Mouse (Mus musculus): Measurements from ENCODE around the gene Ifnar1. TPM values are rescaled to one million over a fixed set of nuclear protein-coding genes. Genes with fewer than 3 reads are reported as not detected.
A peak's percentile ranks its signal among the peaks of the same experiment; 100 is the strongest.

Gene Ifnar1
- polyA plus RNA-seq, 1 experiment from 2014 or later, result 63.0 TPM

DNA sequence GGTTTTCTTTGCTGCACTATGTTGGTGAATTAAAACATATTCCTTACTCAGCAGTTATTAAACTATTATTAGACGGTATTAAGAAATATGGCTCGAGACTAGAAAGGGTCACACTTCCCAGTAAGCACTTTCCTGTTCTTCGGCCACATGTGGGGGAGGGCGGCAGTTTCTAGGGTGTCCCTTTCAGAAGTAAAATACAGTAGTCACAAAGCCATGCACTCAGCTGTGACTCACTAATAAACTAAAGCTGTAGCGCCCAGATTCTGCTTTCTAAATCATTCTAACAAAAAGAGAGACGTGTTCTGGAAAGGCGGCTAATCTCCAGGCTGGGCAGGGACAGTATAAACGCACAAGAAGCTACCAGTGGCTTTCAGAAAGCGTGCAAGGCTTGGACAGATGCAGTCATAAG, 23.3 kb upstream of the Ifnar1 start:
- Histone ChIP-seq H3K27me3 (no peaks in the 10 kb centered on the region), H3K9me3 (no peaks in the 10 kb centered on the region), H3K27ac (no peak overlapping the region), H3K4me1 (peaks cover 16% of the 10 kb centered on the region), H3K36me3 (no peaks in the 10 kb centered on the region), H3K4me2 (no peak overlapping the region), H3K9ac (no peak overlapping the region), H3K4me3 (no peak overlapping the region)
- no peak for ATAC-seq (ENCODE audit: insufficient number of reproducible peaks, insufficient read depth, low FRiP score, low TSS enrichment, low read depth)
- 59% methylated on average over 9 of the region's 9 CpGs for WGBS

DNA sequence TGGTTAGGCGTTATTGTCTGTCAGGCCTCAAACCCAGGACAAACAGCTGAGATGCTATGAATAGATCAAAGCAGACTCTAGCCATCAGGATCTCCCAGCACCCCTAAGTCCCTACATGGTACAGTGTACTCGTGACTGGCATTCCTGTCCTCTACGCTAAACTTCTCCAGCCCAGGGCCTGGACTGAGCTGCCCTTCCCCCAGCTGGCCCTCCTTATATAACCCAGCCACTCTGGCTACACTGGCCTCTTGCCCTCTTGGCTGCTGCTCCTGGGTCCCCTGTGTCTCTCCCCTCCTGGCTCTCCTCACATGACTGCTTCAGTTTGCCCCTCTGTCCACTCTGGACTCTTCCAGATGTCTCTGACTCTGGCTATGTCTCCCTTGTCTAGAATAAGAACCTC, 22.4 kb upstream of the Ifnar1 start:
- H3K4me3 ChIP-seq, result no peak overlapping the region
- no peak overlapping the region for H3K9ac ChIP-seq
- H3K9me3 ChIP-seq, result no peaks in the 10 kb centered on the region
- H3K27ac ChIP-seq, result no peak overlapping the region
- H3K27me3 ChIP-seq, result no peaks in the 10 kb centered on the region
- no peaks in the 10 kb centered on the region for H3K36me3 ChIP-seq
- H3K4me1 ChIP-seq, result peaks cover 16% of the 10 kb centered on the region
- no peak for ATAC-seq (ENCODE audit: insufficient number of reproducible peaks, insufficient read depth, low FRiP score, low TSS enrichment, low read depth)
- H3K4me2 ChIP-seq, result no peak overlapping the region
- 69% methylated on average over 3 of the region's 3 CpGs for WGBS

DNA sequence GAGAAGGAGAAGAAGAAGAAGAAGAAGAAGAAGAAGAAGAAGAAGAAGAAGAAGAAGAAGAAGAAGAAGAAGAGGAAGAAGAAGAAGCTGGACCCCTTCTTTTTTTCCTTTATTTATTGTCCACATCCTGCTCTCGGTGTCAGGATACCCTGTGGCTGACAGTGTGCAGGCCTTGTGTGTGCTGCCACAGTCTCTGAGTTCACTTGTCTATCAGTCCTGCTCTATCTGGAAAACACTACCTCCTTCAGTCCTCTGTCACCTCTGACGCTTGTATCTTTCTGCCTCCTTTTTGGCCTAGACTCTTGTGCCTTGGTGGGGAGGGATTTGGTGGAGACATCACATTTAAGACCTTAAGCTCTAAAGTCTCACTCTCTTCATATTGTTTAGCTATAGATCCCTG, 21.6 kb upstream of the Ifnar1 start:
- Histone ChIP-seq H3K4me2 (no peak overlapping the region), H3K4me3 (no peak overlapping the region), H3K27ac (no peak overlapping the region), H3K9ac (no peak overlapping the region), H3K9me3 (no peaks in the 10 kb centered on the region), H3K4me1 (peaks cover 16% of the 10 kb centered on the region), H3K36me3 (no peaks in the 10 kb centered on the region), H3K27me3 (no peaks in the 10 kb centered on the region)
- WGBS, result 92% methylated on average over 2 of the region's 2 CpGs
- no peak for ATAC-seq (ENCODE audit: insufficient number of reproducible peaks, insufficient read depth, low FRiP score, low TSS enrichment, low read depth)

DNA sequence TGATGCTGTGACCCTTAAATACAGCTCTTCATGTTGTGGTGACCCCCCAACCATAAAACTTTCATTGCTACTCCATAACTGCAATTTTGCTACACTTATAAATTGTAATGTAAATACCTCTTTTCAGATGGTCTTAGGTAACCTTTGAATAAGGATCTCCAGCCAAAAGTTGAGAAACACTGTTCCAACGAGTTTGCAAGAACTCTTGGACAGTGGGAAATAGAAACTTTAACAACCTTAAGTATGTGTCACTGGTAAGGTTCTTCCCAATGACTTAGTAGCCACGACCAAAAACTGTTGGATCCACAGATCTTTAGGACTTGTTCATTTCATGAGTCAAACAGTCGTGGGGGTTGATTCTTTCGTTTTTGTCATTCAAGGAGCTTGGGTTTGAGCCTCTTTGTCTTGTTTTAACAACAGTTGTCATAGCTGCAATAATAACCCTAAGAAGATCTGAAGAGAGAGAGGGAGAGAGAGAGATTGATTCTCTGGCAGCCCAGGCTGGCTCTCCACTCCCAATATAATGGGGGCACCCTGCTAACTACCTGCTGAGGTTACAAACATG, 21.1 kb upstream of the Ifnar1 start:
- H3K4me1 ChIP-seq, result peaks cover 16% of the 10 kb centered on the region
- H3K27ac ChIP-seq, result no peak overlapping the region
- H3K36me3 ChIP-seq, result no peaks in the 10 kb centered on the region
- H3K4me3 ChIP-seq, result peak overlapping the region; percentile 62
- H3K4me2 ChIP-seq, result peak overlapping the region; percentile 89
- ATAC-seq (ENCODE audit: insufficient number of reproducible peaks, insufficient read depth, low FRiP score, low TSS enrichment, low read depth), result no peak
- no peaks in the 10 kb centered on the region for H3K9me3 ChIP-seq
- 86% methylated on average over 4 of the region's 4 CpGs for WGBS
- peak overlapping the region; percentile 77; the same call in 1 of the 2 replicates for H3K9ac ChIP-seq
- H3K27me3 ChIP-seq, result no peaks in the 10 kb centered on the region

DNA sequence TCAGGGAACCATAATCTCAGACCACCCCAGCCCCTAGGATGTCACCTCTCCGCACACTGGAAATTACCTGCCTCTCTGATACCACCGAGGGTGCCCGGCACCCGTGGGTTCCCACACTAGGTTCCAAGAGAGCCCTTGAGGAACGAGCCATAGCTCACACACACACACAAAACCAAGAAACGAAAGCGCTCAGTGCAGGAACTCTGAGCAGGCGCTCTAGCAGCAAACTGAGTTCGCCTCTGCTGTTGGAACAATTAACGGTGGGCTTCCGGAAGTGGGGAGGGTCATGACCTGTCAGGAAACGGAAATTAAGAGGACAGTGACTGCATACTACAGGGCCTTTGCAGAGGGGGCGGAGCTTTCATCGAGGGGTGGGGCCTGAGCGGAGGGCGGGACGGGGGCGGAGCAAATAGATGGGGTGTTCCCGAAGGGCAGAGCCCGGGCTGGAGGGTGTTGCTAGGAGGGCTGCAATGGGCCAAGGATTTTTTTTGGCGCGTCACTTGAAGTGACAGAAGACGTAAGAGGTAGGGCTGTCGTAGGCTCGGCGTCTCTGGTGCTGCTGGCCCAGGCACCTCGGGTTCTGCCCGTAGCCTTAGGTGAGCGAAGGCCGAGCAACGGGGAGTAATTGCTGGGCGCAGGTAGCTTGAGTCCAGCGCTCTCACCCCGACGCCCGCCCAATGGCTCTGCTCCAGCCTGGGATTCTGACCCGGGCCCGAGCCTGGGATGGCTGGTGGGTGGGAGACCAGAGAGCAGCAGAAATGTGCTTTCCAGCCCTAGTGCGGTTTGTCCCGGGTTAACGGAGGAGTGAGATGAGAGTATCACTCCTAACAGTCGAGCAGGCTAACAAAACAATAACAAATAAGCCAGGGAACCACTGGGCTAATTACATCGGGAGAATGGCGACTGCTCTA, 20.2 kb upstream of the Ifnar1 start:
- no peaks in the 10 kb centered on the region for H3K27me3 ChIP-seq
- H3K4me2 ChIP-seq, result peak overlapping the region; percentile 89
- WGBS, result 1% methylated on average over 44 of the region's 44 CpGs
- H3K9ac ChIP-seq, result peak overlapping the region; percentile 77
- peaks cover 16% of the 10 kb centered on the region for H3K4me1 ChIP-seq
- H3K4me3 ChIP-seq, result peak overlapping the region; percentile 62
- no peaks in the 10 kb centered on the region for H3K36me3 ChIP-seq
- peak; percentile 90 for ATAC-seq (ENCODE audit: insufficient number of reproducible peaks, insufficient read depth, low FRiP score, low TSS enrichment, low read depth)
- H3K9me3 ChIP-seq, result no peaks in the 10 kb centered on the region
- H3K27ac ChIP-seq, result peak overlapping the region; percentile 62

DNA sequence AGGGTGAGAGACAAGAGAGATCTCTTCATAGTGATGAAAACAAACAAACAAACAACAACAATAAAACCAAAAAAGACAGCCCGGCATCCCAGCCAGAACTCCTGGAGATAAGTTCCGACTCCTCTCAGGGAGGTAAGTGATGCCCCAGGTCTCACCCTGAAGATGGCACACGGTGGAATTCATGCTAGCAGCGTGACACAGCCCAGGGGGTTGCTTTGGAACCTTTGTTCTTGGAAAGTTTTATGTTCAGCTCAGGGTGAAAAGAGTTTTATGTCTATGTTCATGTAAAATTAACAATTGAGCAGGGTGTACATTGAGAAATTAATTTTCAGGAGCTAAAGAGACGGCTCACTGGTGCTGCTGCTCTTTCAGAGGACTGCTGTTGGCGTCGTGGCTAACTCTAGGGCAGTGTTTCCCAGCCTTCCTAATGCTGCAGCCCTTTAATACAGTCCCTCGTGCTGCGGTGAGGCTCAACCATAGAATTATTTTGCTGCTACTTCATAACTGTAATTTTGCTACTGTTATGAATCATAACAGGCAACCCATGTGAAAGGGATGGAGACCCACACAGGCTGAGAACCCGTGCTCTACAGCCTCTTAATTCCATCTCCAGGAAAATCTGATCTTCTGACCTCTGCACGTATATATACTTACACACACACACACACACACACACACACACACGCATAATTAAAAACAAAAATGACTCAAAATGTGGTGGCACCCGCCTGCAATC, 19.4 kb upstream of the Ifnar1 start:
- 43% methylated on average over 13 of the region's 13 CpGs for WGBS

DNA sequence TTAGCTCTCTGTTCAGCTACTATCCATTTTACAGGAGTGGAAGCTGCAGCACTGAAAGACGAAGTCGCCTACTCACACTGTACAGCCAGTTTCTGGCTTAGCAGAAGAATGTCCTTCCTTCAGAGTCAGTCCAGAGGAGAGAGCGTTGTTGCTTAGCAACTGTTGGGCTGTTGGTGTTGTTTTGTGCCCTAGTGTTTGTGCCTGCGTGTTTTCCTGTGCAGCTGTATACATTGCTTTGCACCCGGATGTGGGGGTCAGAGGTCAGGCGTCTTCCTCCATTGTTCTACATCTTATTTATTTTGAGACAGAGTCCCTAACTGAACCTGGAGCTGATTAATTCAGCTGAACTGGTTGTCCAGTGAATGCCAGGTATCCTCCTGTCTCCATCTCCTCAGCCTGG, 18.5 kb upstream of the Ifnar1 start:
- Histone ChIP-seq H3K4me3 (no peak overlapping the region), H3K27ac (no peak overlapping the region), H3K36me3 (no peaks in the 10 kb centered on the region), H3K27me3 (no peaks in the 10 kb centered on the region), H3K9ac (no peak overlapping the region), H3K4me2 (0 out of 2 replicates have a peak overlapping the region, but pooled peaks have one; percentile 89), H3K9me3 (no peaks in the 10 kb centered on the region), H3K4me1 (peaks cover 19% of the 10 kb centered on the region)
- no peak for ATAC-seq (ENCODE audit: insufficient number of reproducible peaks, insufficient read depth, low FRiP score, low TSS enrichment, low read depth)
- WGBS, result 58% methylated on average over 6 of the region's 6 CpGs

More for the DNA sequence above, 19.4 kb upstream of the Ifnar1 start:
- no peak overlapping the region for H3K27ac ChIP-seq
- no peak for ATAC-seq (ENCODE audit: insufficient number of reproducible peaks, insufficient read depth, low FRiP score, low TSS enrichment, low read depth)
- H3K36me3 ChIP-seq, result no peaks in the 10 kb centered on the region
- peak overlapping the region; percentile 89 for H3K4me2 ChIP-seq
- no peaks in the 10 kb centered on the region for H3K27me3 ChIP-seq
- peak overlapping the region; percentile 62 for H3K4me3 ChIP-seq
- H3K4me1 ChIP-seq, result peaks cover 19% of the 10 kb centered on the region
- H3K9ac ChIP-seq, result peak overlapping the region; percentile 77
- H3K9me3 ChIP-seq, result no peaks in the 10 kb centered on the region

DNA sequence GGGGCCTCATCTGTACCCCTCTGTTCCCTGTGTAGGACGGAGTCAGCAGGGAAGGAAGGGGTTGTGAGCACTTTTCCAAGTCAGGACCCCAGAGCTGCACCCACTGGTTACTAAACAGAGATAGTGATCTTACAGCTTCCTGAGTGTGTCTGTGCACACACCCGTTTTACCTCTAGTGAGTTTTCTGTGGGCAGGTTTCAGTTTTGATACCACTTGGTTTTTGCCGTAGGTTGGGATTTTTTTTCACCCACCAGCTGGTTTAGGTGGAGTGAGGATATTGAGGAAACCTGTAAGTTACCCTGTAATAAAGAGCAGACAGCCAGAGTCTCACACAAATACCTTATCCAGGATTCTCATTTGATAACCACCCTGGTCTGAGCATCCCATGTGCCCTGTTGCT, 14.6 kb upstream of the Ifnar1 start:
- no peak overlapping the region for H3K27ac ChIP-seq
- ATAC-seq (ENCODE audit: insufficient number of reproducible peaks, insufficient read depth, low FRiP score, low TSS enrichment, low read depth), result no peak
- WGBS, result 71% methylated on average over 3 of the region's 3 CpGs

DNA sequence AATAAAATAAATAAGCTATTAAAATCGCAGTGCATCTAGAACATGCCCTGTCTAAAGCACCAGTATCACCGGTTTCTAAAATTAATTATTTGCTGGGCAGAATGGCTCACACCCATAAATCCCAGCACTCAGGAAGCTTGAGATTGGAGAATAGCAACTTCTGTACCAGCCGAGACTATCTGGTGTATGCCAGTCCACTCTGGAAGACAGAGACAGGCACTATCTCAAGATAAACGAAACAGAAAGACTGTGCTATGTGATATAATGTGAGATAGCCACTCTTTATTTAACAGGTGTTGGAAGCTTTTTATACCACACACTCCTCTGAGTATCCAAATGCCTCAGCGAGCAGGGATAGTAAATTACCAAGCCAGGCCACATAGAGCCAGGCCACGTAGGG, 13.6 kb upstream of the Ifnar1 start:
- H3K36me3 ChIP-seq, result no peaks in the 10 kb centered on the region
- no peaks in the 10 kb centered on the region for H3K9me3 ChIP-seq
- H3K27me3 ChIP-seq, result no peaks in the 10 kb centered on the region
- H3K9ac ChIP-seq, result no peak overlapping the region
- peaks cover 8% of the 10 kb centered on the region; the same call in 1 of the 2 replicates for H3K4me1 ChIP-seq
- no peak for ATAC-seq (ENCODE audit: insufficient number of reproducible peaks, insufficient read depth, low FRiP score, low TSS enrichment, low read depth)
- WGBS, result 85% methylated on average over 6 of the region's 6 CpGs
- no peak overlapping the region for H3K27ac ChIP-seq
- no peak overlapping the region for H3K4me2 ChIP-seq
- H3K4me3 ChIP-seq, result no peak overlapping the region

More for the DNA sequence above, 14.6 kb upstream of the Ifnar1 start:
- Histone ChIP-seq H3K9ac (no peak overlapping the region), H3K4me2 (no peak overlapping the region), H3K4me1 (peaks cover 15% of the 10 kb centered on the region), H3K36me3 (no peaks in the 10 kb centered on the region), H3K27me3 (no peaks in the 10 kb centered on the region), H3K9me3 (no peaks in the 10 kb centered on the region), H3K4me3 (no peak overlapping the region)

DNA sequence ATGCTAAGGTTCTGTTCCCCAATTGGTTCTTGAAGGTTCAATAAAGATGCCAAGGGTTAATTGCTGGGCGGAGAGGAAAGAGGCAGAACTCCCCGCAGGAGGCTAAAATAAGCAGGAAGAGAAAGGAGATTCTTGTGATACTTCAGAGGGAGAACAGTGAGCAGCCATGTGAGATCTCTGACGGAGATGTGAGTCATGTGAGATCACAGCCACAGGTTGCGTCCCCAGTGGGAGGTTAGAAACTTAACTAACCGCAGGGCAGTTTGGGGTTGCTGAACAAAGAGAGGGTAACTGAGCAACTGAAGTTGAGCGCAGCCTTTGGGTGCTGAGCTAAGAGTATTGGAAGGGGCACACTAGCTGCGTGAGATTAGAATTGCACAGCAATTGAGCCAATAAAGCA, 9.3 kb upstream of the Ifnar1 start:
- 55% methylated on average over 7 of the region's 7 CpGs for WGBS

DNA sequence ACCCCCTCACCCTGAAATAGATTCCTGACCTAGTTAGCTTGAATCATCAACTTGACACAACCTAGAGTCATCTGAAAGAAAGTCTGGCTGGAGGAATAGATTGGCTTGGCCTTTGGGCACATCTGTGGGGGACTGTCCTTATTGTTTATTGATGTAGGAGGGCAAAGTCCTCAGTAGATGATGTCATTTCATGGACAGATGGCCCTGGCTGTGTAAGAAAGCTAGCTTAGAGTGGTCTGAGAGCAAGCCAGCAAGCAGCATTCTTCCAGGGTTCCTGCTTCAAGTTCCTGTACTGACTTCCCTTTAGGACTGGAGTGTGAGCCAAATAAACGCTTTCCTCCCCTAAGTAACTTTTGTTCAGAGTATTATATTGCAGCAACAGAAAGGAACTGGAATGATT, 7.0 kb upstream of the Ifnar1 start:
- Histone ChIP-seq H3K9me3 (no peaks in the 10 kb centered on the region), H3K27me3 (no peaks in the 10 kb centered on the region), H3K27ac (no peak overlapping the region), H3K4me1 (0 out of 2 replicates have a peak, but pooled peaks cover 2% of the 10 kb centered on the region), H3K36me3 (no peaks in the 10 kb centered on the region), H3K4me2 (no peak overlapping the region), H3K4me3 (no peak overlapping the region), H3K9ac (no peak overlapping the region)
- 47% methylated on average over 1 of the region's 1 CpGs for WGBS
- ATAC-seq (ENCODE audit: insufficient number of reproducible peaks, insufficient read depth, low FRiP score, low TSS enrichment, low read depth), result no peak

More for the DNA sequence above, 9.3 kb upstream of the Ifnar1 start:
- Histone ChIP-seq H3K4me1 (0 out of 2 replicates have a peak, but pooled peaks cover 2% of the 10 kb centered on the region), H3K4me3 (no peak overlapping the region), H3K4me2 (no peak overlapping the region), H3K9me3 (no peaks in the 10 kb centered on the region), H3K9ac (no peak overlapping the region), H3K27ac (no peak overlapping the region), H3K27me3 (no peaks in the 10 kb centered on the region), H3K36me3 (no peaks in the 10 kb centered on the region)
- no peak for ATAC-seq (ENCODE audit: insufficient number of reproducible peaks, insufficient read depth, low FRiP score, low TSS enrichment, low read depth)
